In the genomic region with DNA sequence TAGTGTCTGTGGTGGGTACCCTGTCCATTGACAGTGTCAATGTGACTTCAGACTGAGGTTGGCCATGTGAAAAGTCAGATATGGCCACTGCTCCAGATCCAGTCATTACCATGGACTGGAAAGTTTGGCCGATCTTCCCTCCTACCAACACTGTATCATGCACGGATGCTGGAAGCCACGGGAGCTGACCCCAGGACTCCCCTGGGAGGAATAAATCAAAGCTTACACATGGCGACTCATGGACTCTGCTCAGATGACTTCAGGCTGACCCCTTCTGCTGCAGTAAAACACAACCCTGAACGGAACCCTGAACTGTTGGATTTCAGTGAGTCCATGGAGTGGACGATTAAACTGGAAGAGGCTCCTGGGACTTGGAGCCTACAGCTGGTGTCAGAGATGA, we compare ENCODE assay signal across 21 mouse cellular contexts. TPM values are rescaled to one million over a fixed set of nuclear protein-coding genes. Genes with fewer than 3 reads are reported as not detected.
DNase-seq lines count a peak whose midpoint lies in the region; ATAC-seq lines count a peak whose summit lies in the region.
"Had no signal": no experiment of that assay in that cellular context is flagged by ENCODE, and none has a peak within 500 bp of the region (broad histone marks: within the 10 kb centered on the region; RNA-seq: fewer than 3 reads in every experiment).

No protein-coding gene starts in this region.

- H3K9me3 ChIP-seq in kidney, embryonic 16.5 days (ENCODE audit: low read length), result no peaks in the 10 kb centered on the region
- H3K9me3 ChIP-seq in kidney, embryonic 14.5 days (ENCODE audit: control insufficient read depth, low read length), result no peaks in the 10 kb centered on the region
- no peaks in the 10 kb centered on the region for H3K9me3 ChIP-seq in hindbrain, embryonic 12.5 days (replicated peaks)
- H3K9me3 ChIP-seq: embryonic facial prominence, embryonic 10.5 days; forebrain, embryonic 13.5 days; heart, embryonic 15.5 days had no signal

- H3K9ac ChIP-seq in kidney, embryonic 16.5 days (replicated peaks; ENCODE audit: low read length), result no peak overlapping the region
- H3K9ac ChIP-seq in kidney, embryonic 14.5 days (ENCODE audit: low read depth, low read length), result no peak overlapping the region
- H3K9ac ChIP-seq in hindbrain, embryonic 12.5 days, result no peak overlapping the region
- H3K9ac ChIP-seq: forebrain, embryonic 13.5 days; forebrain, postnatal 0 days; heart, embryonic 15.5 days; hindbrain, embryonic 14.5 days had no signal

- DNase-seq in kidney, adult 11 months, result peak; percentile 6
- peak; percentile 41 for DNase-seq in kidney, postnatal 14 days
- peak; percentile 53 for DNase-seq in 3T3-L1 (ENCODE audit: low read depth, low spot score)
- peak; percentile 13 for DNase-seq in embryo, embryonic 11 days
- DNase-seq in left cerebral cortex, postnatal 14 days (ENCODE audit: low spot score in 2 of 2), result no peak
- DNase-seq: adrenal gland, adult 2 months; adrenal gland, postnatal 25 days; cerebellum, adult 18-20 months; cerebellum, adult 9-11 months; forebrain, postnatal 0 days; gastrocnemius, postnatal 14 days; heart, adult 2 months; heart, postnatal 14 days had no signal

- no peak for ATAC-seq in kidney, embryonic 16.5 days (ENCODE audit: low FRiP score, low TSS enrichment)
- ATAC-seq in kidney, embryonic 14.5 days (ENCODE audit: low FRiP score, low TSS enrichment), result no peak
- no peak for ATAC-seq in hindbrain, embryonic 12.5 days (ENCODE audit: low FRiP score)
- ATAC-seq: forebrain, embryonic 13.5 days; forebrain, postnatal 0 days had no signal

- no peak overlapping the region for H3K27ac ChIP-seq in kidney, embryonic 16.5 days (ENCODE audit: low read length)
- no peak overlapping the region for H3K27ac ChIP-seq in kidney, embryonic 14.5 days (ENCODE audit: low read depth, low read length)
- H3K27ac ChIP-seq in hindbrain, embryonic 12.5 days, result no peak overlapping the region
- H3K27ac ChIP-seq: embryonic facial prominence, embryonic 10.5 days; forebrain, embryonic 13.5 days; heart, adult 2 months; heart, embryonic 15.5 days; hindbrain, embryonic 14.5 days had no signal

- no peak overlapping the region for H3K4me3 ChIP-seq in kidney, embryonic 16.5 days (ENCODE audit: low read length)
- no peak overlapping the region for H3K4me3 ChIP-seq in kidney, embryonic 14.5 days (ENCODE audit: low read length)
- no peak overlapping the region for H3K4me3 ChIP-seq in hindbrain, embryonic 12.5 days
- H3K4me3 ChIP-seq: embryonic facial prominence, embryonic 10.5 days; forebrain, embryonic 13.5 days; heart, adult 2 months; heart, embryonic 15.5 days had no signal

- H3K4me1 ChIP-seq in kidney, embryonic 16.5 days (ENCODE audit: insufficient read depth, low read length), result 0 out of 2 replicates have a peak, but pooled peaks cover 4% of the 10 kb centered on the region
- H3K4me1 ChIP-seq in kidney, embryonic 14.5 days (ENCODE audit: control insufficient read depth, insufficient read depth, low read length), result no peaks in the 10 kb centered on the region
- no peaks in the 10 kb centered on the region for H3K4me1 ChIP-seq in hindbrain, embryonic 12.5 days
- H3K4me1 ChIP-seq: embryonic facial prominence, embryonic 10.5 days; forebrain, embryonic 13.5 days; heart, embryonic 15.5 days had no signal

- H3K36me3 ChIP-seq in kidney, embryonic 16.5 days (ENCODE audit: insufficient read depth, low read length), result no peaks in the 10 kb centered on the region
- no peaks in the 10 kb centered on the region for H3K36me3 ChIP-seq in kidney, embryonic 14.5 days (ENCODE audit: control insufficient read depth, insufficient read depth, low read length)
- no peaks in the 10 kb centered on the region for H3K36me3 ChIP-seq in hindbrain, embryonic 12.5 days
- H3K36me3 ChIP-seq: embryonic facial prominence, embryonic 10.5 days had no signal

- H3K4me2 ChIP-seq in kidney, embryonic 16.5 days (replicated peaks; ENCODE audit: low read depth, low read length), result no peak overlapping the region
- no peak overlapping the region for H3K4me2 ChIP-seq in kidney, embryonic 14.5 days (replicated peaks; ENCODE audit: low read depth, low read length)
- no peak overlapping the region for H3K4me2 ChIP-seq in hindbrain, embryonic 12.5 days (replicated peaks)
- H3K4me2 ChIP-seq: forebrain, embryonic 13.5 days; heart, embryonic 11.5 days; heart, embryonic 15.5 days; hindbrain, embryonic 14.5 days had no signal

- intact Hi-C loops in left cerebral cortex, postnatal 14 days (cut with DNase I), result no loop called here

- 32% methylated on average over 6 of the region's 6 CpGs for WGBS in kidney, embryonic 16.5 days
- WGBS in kidney, embryonic 14.5 days, result 31% methylated on average over 6 of the region's 6 CpGs
- WGBS in hindbrain, embryonic 12.5 days, result 76% methylated on average over 6 of the region's 6 CpGs

- H3K27me3 ChIP-seq in kidney, embryonic 16.5 days (ENCODE audit: insufficient read depth, low read length), result no peaks in the 10 kb centered on the region
- H3K27me3 ChIP-seq in kidney, embryonic 14.5 days (ENCODE audit: control insufficient read depth, insufficient read depth, low read length), result no peaks in the 10 kb centered on the region
- no peaks in the 10 kb centered on the region for H3K27me3 ChIP-seq in hindbrain, embryonic 12.5 days
- H3K27me3 ChIP-seq: forebrain, embryonic 13.5 days; heart, embryonic 15.5 days had no signal

RNA-seq across cellular contexts. Expression of a gene that starts 48.5 kb away (rescaled TPM):
- 22.9 and 25.9 TPM in 2 replicates for polyA plus RNA-seq in kidney, embryonic 16.5 days (2015; fragmentation: Nextera tagmentation; extraction: Ambion mirVana)
- 16.7 and 19.8 TPM in 2 replicates for polyA plus RNA-seq in kidney, embryonic 14.5 days (2014; fragmentation: Nextera tagmentation; extraction: Ambion mirVana)
- polyA plus RNA-seq in hindbrain, embryonic 12.5 days (2016; fragmentation: Nextera tagmentation; extraction: Ambion mirVana), result 19.3 and 19.5 TPM in 2 replicates
- total RNA-seq in left cerebral cortex, postnatal 14 days (2021), result 10 to 100 TPM; 21.8 to 22.0 TPM

Comparison
In these comparisons a context has a peak if more than half of its experiments do, and no peak if none do; other contexts are left out.
1. DNase-seq: peak in kidney, adult 11 months (single experiment), kidney, postnatal 14 days (single experiment), 3T3-L1 (single experiment) and embryo, embryonic 11 days (single experiment); none in left cerebral cortex, postnatal 14 days (0 of 2).